Mouse (Mus musculus) spleen, postnatal 36 days (tissue): Measurements from ENCODE around the gene 1700025B11Rik.
"Not testable (repeated sequence)": the region's sequence is repeated elsewhere in the genome, so short reads cannot be mapped to it uniquely, and the experiment has no call there.

Source experiments
- DNase-seq, 2 experiments: peaks; one replicate each; pipeline ENCODE4 v3.0.0; 2022; ENCODE audit warnings: low spot score in 2 of 2, mixed read lengths in 1 of 2

Gene 1700025B11Rik

DNA sequence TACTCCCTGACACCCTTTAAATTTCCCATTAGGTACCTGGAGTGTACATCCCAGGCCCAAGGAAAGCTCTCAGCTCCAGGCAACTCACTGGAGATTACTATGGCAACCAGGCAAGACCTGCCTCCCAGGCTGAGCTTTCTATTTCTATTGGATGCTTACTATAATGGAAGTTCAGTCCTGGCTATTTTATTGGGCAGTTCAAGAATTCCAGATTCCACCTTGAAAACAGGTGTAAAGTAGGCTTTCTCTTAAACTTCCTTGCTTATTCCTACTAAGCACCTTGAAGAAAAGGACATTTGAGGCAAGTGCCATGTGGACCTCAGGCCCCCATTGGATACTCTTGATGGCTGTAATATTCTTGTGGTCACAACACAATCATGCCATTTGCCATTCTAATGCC, at the start of gene 1700025B11Rik:
Gene 1700025B11Rik (minus strand): TSS at position 101 of the 400 bp plus-strand sequence.
- no peak for DNase-seq

DNA sequence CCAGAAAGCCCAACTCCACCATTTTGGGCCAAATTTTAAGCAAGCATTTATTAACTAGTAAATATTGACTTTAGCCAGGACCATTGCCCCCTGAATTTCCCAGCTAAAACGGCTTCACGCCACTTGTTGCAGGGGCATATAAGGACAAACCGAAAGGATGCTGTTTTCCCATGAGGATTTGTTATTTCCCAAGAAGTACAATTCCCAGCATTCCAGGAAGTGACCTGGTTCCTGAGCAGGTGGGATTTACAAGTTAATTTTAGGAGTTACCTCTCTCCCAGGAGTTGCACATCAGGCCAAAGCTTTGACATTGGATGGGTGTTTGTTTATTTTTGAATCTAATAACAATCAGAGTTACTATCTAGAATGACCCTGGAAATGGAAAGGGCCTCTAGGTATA, 44.4 kb upstream of the 1700025B11Rik start:
- no peak for DNase-seq

DNA sequence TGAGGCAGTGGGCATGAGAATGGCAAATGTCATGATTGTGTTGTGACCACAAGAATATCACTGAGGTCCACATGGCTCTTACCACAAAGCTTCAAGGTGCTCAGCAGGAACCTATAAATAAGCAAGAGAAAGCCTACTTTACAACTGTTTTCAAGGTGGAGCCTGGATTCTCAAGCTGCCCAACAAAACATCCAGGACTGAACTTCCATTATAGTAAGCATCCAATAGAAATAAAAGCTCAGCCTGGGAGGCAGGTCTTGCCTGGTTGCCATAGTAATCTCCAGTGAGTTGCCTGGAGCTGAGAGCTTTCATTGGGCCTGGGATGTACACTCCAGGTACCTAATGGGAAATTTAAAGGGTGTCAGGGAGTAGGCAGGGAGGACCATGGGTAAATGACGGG, 37.3 kb upstream of the 1700025B11Rik start, which contains the start of gene Gm36245:
Gene Gm36245 (plus strand): TSS at position 301 of the 400 bp plus-strand sequence.
- no peak for DNase-seq

DNA sequence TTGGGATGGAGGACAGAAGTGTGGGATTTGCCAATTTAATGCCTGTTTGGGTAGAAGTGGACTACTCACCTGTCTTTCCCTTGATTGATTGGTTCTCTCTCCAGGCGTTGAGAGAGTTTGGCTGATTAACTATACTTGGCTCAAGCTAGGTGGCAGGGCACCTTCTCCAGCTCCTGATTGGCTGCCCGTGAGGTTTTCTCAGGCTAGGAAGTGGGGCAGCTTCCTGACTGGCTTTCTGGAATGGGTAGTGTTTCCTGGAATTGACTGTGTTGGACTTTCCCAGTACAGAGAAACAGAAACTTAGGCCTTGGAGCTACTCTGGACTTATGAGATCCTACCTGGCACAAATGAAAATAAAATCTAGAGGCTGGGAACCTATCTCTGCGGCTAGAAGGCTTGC, 36.7 kb upstream of the 1700025B11Rik start:
- no peak for DNase-seq

DNA sequence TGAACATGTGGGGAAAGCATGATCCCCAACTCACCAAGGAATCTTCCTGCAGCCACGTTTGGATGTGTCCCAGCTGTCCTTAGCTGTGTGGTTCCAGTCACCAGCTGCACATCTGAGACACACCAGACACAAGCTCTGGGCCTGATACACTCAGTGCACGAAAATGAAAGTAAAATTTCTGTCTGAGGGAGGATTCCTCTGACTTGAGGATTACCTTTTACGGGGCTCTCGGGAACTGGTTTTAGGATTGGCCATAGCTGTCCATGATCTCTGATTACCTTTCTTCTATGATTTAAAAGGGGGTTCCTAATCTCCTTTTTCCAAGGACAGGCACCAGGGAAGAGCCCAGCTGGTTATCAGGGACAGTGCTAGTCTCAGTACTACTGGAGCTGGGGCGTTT, 34.3 kb upstream of the 1700025B11Rik start, which contains the start of gene Apol10b:
Gene Apol10b (minus strand): TSS at position 165 of the 400 bp plus-strand sequence.
- no peak for DNase-seq

DNA sequence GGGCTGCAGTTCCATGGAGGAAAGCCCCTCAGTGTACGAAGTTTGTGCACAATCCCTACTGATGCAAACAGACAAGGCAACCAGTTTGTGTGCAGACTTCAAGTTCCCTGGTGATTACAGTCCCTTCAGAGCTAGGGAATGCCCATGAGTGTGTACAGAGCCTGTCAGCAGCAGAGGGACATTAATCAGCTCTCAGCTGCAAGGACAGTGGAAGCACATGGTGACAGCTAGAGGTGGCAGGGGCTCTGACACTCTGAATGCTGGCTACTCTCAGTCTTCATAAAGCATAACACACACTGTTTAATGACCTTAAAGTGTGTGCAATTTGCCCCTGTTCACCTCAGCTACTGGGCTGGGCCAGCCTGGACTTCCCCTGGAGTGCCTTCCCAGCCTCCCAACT, 31.9 kb upstream of the 1700025B11Rik start:
- no peak for DNase-seq

DNA sequence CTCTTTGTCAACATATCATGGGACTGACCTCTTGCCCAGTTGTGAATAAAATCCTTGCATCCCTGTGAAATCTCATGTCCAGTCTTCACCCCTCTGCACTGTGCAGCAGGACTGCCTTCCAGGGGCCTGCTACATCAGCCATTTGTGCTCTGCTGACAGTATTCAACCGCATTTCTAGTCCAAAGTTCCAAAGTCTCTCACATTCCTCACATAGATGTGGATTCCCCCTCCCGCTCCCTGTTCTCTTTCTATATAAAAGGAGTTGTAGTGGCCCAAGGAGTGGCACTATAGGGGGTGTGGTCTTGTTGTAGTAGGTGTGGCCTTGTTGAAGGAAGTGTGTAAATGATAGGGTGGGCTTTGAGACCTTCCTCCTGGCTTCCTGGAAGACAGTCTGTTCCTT, 29.2 kb upstream of the 1700025B11Rik start:
- no peak for DNase-seq

DNA sequence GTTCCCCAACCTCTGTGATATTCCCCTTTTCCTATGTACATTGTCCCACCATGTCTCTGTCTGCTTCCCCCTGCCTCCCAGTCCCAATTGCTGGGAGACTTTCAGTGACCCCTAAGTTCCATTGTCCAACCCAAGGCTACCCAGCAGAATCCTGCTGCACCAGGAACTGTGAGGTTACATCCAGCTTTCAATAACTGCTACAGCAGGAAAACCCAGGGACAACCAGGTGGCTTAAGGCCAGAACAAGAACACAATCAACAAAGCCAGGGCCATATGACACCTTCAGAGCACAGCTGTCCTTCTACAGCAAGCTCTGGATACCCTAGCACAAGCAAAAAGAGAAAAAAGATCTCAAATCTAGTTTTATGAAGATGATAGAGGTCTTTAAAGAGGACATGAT, 27.3 kb upstream of the 1700025B11Rik start:
- DNase-seq, result no peak

DNA sequence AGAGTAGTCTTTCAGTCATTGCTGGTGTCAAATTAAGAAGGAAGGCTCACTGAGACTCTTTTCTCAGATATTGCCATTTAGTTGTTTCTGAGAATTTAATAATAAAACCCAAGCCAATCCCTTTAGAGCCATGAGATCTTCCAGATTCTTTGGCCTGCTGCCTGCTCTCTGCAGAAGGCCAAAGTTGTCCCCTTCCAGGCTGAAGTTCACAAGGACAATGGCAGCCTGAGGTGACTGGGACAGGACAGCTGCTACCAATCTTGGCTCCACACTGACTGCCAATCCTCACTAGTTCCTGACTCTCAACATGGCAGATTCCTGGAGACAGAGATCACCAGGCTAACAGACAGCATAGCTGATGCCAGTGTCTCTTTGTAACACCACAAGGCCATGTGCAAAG, 25.3 kb upstream of the 1700025B11Rik start:
- DNase-seq, result no peak

DNA sequence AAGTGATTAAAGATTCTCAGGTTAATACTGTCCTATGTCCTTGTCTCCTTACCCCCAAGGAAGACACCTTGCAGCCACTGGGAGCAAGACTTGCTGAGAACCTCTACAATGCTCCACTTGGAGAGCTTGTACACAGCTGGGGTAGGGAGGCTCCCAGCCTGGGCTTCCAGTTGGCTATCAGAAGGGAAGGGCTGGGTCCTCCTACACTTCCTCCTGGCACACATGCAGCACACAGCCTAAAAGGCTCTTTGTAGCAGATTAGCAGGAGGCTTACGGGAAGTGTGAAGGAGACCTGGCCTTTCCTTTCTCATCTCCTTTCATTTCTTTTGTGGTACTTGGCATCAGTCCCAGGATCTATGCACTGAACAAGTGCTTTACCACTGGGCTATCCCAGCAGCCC, 20.0 kb upstream of the 1700025B11Rik start:
- no peak for DNase-seq

DNA sequence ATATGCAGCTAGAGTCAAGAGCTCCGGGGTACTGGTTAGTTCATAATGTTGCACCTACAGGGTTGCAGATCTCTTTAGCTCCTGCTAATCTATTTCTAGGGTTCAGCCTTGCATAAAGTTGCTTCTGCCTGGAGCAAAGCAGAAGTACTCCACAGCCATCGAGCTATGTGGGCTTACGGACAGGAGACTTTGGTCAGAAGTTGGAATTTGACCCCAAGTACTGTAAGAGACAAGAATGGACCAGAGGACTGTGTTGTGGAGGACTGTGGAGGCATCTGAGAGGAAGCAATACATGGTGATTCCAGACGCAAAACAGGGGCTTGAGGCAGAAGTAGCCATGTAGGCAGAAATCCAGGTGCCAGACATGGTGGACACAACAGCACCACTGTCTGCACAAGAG, 17.6 kb upstream of the 1700025B11Rik start:
- no peak for DNase-seq

DNA sequence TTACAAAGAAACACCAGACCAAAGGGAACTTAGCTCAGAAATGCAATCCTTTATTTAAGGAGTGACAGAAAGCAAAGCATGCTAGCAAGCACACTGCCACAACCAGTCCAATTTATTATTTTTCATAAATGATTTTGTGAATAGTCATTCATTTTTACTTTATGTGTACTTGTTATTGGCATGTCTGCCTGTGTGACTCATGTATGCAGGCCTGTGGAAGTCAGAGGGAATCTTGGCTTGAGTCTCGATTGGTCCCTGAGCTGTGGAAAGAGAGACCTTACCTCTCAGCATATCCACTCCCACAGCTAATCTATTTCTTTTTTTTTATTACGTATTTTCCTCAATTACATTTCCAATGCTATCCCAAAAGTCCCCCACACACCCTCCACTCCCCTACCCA, 17.1 kb upstream of the 1700025B11Rik start:
- DNase-seq, result no peak

DNA sequence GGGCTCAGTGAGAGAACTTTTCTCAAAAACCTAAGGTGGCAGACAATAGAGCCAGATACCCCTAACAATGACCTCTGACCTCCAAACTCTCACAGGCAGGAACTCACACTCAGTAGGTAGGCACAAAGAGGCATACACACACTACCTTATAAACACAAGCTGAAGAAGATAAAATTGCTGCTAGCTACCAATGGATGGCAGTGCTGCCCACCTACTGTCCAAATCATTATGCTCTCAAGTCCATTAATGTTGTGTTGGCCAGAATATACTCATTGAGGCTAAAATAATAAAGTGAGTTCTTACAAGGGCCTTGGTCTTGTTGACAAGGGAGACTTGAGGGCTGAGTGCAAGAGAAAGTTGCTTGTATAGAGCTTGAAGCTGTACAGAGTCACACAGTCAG, 1.5 kb upstream of the 1700025B11Rik start:
- no peak for DNase-seq

DNA sequence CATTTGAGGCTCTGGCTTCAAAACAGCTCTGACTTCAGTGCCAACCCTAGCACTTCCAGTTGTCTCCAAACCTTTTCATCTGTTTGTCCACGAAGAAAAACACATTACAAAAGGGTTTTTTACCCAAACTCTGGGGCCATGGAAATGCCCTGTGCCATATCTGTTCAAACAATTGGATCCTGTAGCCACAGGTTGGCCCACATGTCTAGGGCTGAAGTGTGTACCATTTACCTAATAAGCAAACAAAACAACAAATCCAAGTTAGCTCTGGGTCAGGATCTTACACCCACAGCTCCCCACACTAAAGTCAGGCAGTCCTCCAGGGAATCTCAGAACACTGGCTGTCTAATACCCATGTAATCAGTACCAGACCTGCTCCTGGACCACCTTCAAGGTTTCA, 22.5 kb downstream of the 1700025B11Rik start:
- DNase-seq, result not testable (repeated sequence)

DNA sequence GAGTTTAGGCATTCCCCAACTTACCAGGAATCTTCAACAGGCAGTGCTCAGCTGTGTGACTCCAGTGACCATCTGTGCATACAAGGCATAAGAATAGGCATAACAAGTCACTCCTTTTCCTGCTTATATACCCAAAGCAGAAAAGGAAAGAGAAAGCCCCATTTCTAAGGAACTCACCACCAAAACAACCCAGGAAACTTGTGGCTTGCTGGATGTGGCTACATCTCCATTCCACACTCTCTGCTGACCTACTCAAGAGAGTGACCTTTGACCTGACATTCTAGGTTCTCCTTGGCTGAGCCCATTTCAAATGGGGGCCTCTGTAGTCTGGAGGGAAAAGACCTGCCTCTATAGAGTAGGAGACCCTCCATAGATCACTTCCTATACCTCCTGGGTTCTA, 28.5 kb downstream of the 1700025B11Rik start, which contains the start of gene Apol7c:
Gene Apol7c (minus strand): TSS at position 101 of the 400 bp plus-strand sequence.
- DNase-seq, result no peak

DNA sequence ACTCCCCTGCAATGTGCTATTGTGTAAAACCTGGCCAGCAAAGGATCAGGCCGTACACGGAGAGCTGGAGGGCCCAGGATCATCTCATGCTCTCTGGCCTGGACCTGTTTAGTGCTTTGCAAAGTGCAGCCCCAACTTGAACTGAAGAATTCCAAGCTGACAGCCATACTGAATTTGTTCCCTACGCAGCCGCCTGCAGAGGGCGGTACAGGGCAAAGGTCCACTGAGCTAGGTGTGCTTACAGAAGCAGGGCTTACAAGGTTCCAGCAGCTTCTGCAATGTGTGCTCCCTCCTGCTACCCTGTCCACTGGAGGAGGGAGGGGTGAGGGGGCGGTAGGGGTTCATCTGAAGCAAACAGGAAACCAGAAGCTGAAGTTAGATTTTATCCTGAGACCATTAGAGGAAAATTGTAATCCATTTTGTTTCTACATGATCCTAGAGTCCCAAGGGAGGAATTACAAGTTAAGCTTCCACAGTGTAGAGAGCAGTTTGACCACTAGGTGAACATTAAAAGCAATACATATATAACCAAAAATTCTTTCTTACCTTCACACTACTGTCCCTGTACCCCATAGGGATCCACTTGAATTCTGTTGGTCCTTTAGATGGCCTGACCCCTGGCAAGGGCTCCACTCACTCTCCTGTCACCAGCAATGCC, 38.4 kb downstream of the 1700025B11Rik start:
- DNase-seq, result peak; percentile 10 to 29

DNA sequence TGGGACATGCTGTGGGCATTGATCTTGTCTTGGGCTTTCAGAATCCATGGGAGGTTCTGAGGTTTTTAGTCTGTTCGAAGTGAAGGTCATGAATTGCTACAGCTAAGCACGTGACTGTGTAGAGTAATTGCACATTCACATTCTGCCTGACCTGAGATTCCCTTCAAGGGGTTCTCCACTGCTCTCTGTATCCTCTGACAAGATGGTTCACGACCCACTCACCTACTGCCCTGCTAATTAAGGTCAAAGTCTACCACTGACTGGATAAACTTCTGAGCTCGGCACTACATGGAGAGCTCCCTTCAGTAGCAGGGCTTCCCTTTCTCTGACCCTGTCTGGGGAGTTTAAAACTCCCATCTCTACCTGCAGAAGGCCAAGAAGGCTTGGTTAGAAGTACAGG, 41.1 kb downstream of the 1700025B11Rik start:
- not testable (repeated sequence) for DNase-seq
